Mouse (Mus musculus) spleen, postnatal 0 days (tissue): ENCODE data around the gene Rpn1. TPM values are rescaled to one million over a fixed set of nuclear protein-coding genes. Genes with fewer than 3 reads are reported as not detected.

Experiments
- polyA plus RNA-seq: library from polyadenylated mRNA; unstranded; fragments of >200 nt; fragmentation: Nextera tagmentation; extraction: Ambion mirVana; gene quantifications from 2 replicates; pipeline ENCODE4 v1.2.1, GENCODE M21; 2015

The Rpn1 gene
- polyA plus RNA-seq: 125 and 135 TPM in 2 replicates

GRCm38 (mm10) chr6:88084278-88085151 lies at the start of gene Rpn1:
Gene Rpn1, plus strand, starts transcription at chr6:88084482.

GRCm38 (mm10) chr6:88044577-88045405 lies 39.5 kb upstream of the Rpn1 start, which contains the start of gene Rab7:
Gene Rab7, minus strand, starts transcription at chr6:88045270.

Other genes starting within 250 kb of the Rpn1 start
- gene Gm45140, start 248.7 kb upstream of the Rpn1 start, polyA plus RNA-seq: 2.2 and 2.4 TPM in 2 replicates
- 43.4 and 47.8 TPM in 2 replicates for gene Isy1, start 245.7 kb upstream of the Rpn1 start, polyA plus RNA-seq
- gene Cnbp, start 233.4 kb upstream of the Rpn1 start, polyA plus RNA-seq: 611 and 628 TPM in 2 replicates
- 42.2 and 43.2 TPM in 2 replicates for gene Copg1, start 196.7 kb upstream of the Rpn1 start, polyA plus RNA-seq
- 26.6 and 27.5 TPM in 2 replicates for gene Hmces, start 170.5 kb upstream of the Rpn1 start, polyA plus RNA-seq
- gene H1fx, start 102.8 kb upstream of the Rpn1 start, polyA plus RNA-seq: 6.3 and 7.4 TPM in 2 replicates
- 104 and 116 TPM in 2 replicates for gene Rab7, start 39.2 kb upstream of the Rpn1 start, polyA plus RNA-seq
- 20.1 and 34.9 TPM in 2 replicates for gene Gata2, start 109.4 kb downstream of the Rpn1 start, polyA plus RNA-seq
- not detected in 2 replicates for gene Dnajb8, start 137.8 kb downstream of the Rpn1 start, polyA plus RNA-seq